Mouse (Mus musculus) embryonic stem cell, embryonic (primary cell): ENCODE data around the gene Cul9.

ENCODE experiments used
- CTCF ChIA-PET, 4 experiments: fragments of 300-600 bp in 2 of 4; fragments of 350-600 bp in 2 of 4; sonication (Branson Sonifier 250); formaldehyde crosslinking; loops; one replicate each; lab custom pipeline; 2022; ENCODE audit warnings: inconsistent platforms in 2 of 4; lab: Charles Lee
- POLR2A ChIA-PET, 4 experiments: fragments of 300-600 bp in 2 of 4; fragments of 350-600 bp in 2 of 4; sonication (Branson Sonifier 250); formaldehyde crosslinking; loops; one replicate each; lab custom pipeline; 2022; ENCODE audit warnings: antibody characterized with exemption in 4 of 4, inconsistent platforms in 1 of 4; lab: Charles Lee

Cul9 gene

GRCm38 (mm10) chr17:46545813-46546564 is at the start of gene Cul9:
Gene Cul9, minus strand, starts transcription at chr17:46546388.
- CTCF ChIA-PET = interaction anchor here in 3 of 4 experiments (0.6 to 2.1 kb wide), 11 partner anchors 9 to 363 kb away, joined by 3 to 7 read pairs (median 3); partner anchors contain the start of genes Ppp2r5d (in 1 of the 3) and Ptk7 (in 1 of the 3)
- POLR2A ChIA-PET = interaction anchor here in 3 of 4 experiments (0.6 to 3.2 kb wide), 18 partner anchors 8 to 343 kb away, joined by 3 to 16 read pairs (median 3); partner anchors contain the start of genes Abcc10 (in 1 of the 3), Dnph1 (in 1 of the 3), Klc4 (in 1 of the 3) and Mrpl2 (in 1 of the 3)

GRCm38 (mm10) chr17:46595336-46595735 is 49.1 kb upstream of the Cul9 start:
- ChIA-PET CTCF (interaction anchor here (0.6 to 1.5 kb wide), 11 partner anchors 19 to 1414 kb away, joined by 3 to 5 read pairs (median 4); partner anchors contain the start of gene Ppp2r5d (in 1 of the 4)), POLR2A (interaction anchor here in 2 of 4 experiments (0.8 to 2.1 kb wide), 14 partner anchors 11 to 162 kb away, joined by 3 to 9 read pairs (median 4); partner anchors contain the start of genes Klhdc3 (in 1 of the 2), Ptk7 (in 1 of the 2) and Rrp36 (in 1 of the 2))

- ChIA-PET CTCF (interaction anchor here in 2 of 4 experiments (0.6 to 1.5 kb wide), 10 partner anchors 18 to 1207 kb away, joined by 3 to 8 read pairs (median 4); partner anchors contain the start of gene Ppp2r5d (in 1 of the 2)), POLR2A (interaction anchor here (0.5 to 1.5 kb wide), 21 partner anchors 10 to 424 kb away, joined by 3 to 7 read pairs (median 3); partner anchors contain the start of genes Ptk7 (in 3 of the 4), Ppp2r5d (in 1 of the 4) and Rrp36 (in 1 of the 4))
Measured at GRCm38 (mm10) chr17:46594606-46595005, 48.4 kb upstream of the Cul9 start.

- POLR2A ChIA-PET = interaction anchor here in 2 of 4 experiments (0.8 to 1.1 kb wide), 2 partner anchors 12 to 104 kb away, joined by 3 to 4 read pairs; no protein-coding TSS in a partner anchor
- CTCF ChIA-PET = no interaction called here
Measured at GRCm38 (mm10) chr17:46593124-46593523, 46.9 kb upstream of the Cul9 start.

GRCm38 (mm10) chr17:46591406-46591805 is 45.2 kb upstream of the Cul9 start:
- CTCF ChIA-PET = interaction anchor here in 2 of 4 experiments (0.6 to 1.0 kb wide), 3 partner anchors 12 to 388 kb away, joined by 3 to 4 read pairs (median 3); partner anchors contain the start of gene Ppp2r5d (in 1 of the 2)
- POLR2A ChIA-PET = interaction anchor here in 2 of 4 experiments (0.6 to 1.2 kb wide), 4 partner anchors 11 to 302 kb away, joined by 3 read pairs; no protein-coding TSS in a partner anchor

- ChIA-PET CTCF (no interaction called here), POLR2A (interaction anchor here in 1 of 4 experiments (0.6 kb wide), 1 partner anchor 253 kb away, joined by 5 read pairs; no protein-coding TSS in a partner anchor)
Measured at GRCm38 (mm10) chr17:46590439-46590838, 44.3 kb upstream of the Cul9 start.

GRCm38 (mm10) chr17:46589635-46590314 is 43.6 kb upstream of the Cul9 start:
- ChIA-PET CTCF (interaction anchor here in 1 of 4 experiments (1.2 to 1.3 kb wide), 2 partner anchors 18 to 135 kb away, joined by 3 read pairs; no protein-coding TSS in a partner anchor), POLR2A (no interaction called here)

- ChIA-PET CTCF (interaction anchor here in 1 of 4 experiments (1.2 to 1.3 kb wide), 2 partner anchors 19 to 136 kb away, joined by 3 read pairs; no protein-coding TSS in a partner anchor), POLR2A (no interaction called here)
Measured at GRCm38 (mm10) chr17:46588913-46589312, 42.7 kb upstream of the Cul9 start.

- POLR2A ChIA-PET = no interaction called here
- CTCF ChIA-PET = interaction anchor here in 1 of 4 experiments (1.2 kb wide), 1 partner anchor 20 kb away, joined by 3 read pairs; no protein-coding TSS in a partner anchor
Measured at GRCm38 (mm10) chr17:46588173-46588572, 42.0 kb upstream of the Cul9 start.

- POLR2A ChIA-PET = interaction anchor here in 1 of 4 experiments (0.7 kb wide), 1 partner anchor 12 kb away, joined by 6 read pairs; no protein-coding TSS in a partner anchor
- CTCF ChIA-PET = interaction anchor here in 1 of 4 experiments (1.3 kb wide), 1 partner anchor 13 kb away, joined by 3 read pairs; no protein-coding TSS in a partner anchor
Measured at GRCm38 (mm10) chr17:46586327-46586726, 40.1 kb upstream of the Cul9 start.

GRCm38 (mm10) chr17:46578650-46579049 is 32.5 kb upstream of the Cul9 start:
- CTCF ChIA-PET = interaction anchor here in 1 of 4 experiments (1.2 kb wide), 1 partner anchor 13 kb away, joined by 3 read pairs; no protein-coding TSS in a partner anchor
- POLR2A ChIA-PET = interaction anchor here in 2 of 4 experiments (1.0 to 2.0 kb wide), 3 partner anchors 24 to 126 kb away, joined by 4 to 5 read pairs (median 4); partner anchors contain the start of gene Ppp2r5d (in 1 of the 2)

GRCm38 (mm10) chr17:46576070-46576469 is 29.9 kb upstream of the Cul9 start:
- ChIA-PET CTCF (interaction anchor here in 3 of 4 experiments (0.7 to 1.6 kb wide), 8 partner anchors 9 to 314 kb away, joined by 3 to 6 read pairs (median 4); partner anchors contain the start of genes Tbcc (in 2 of the 3) and Ptk7 (in 1 of the 3)), POLR2A (interaction anchor here in 1 of 4 experiments (1.0 to 1.1 kb wide), 3 partner anchors 12 to 108 kb away, joined by 3 read pairs; no protein-coding TSS in a partner anchor)

GRCm38 (mm10) chr17:46574535-46574934 is 28.3 kb upstream of the Cul9 start:
- ChIA-PET CTCF (no interaction called here), POLR2A (interaction anchor here in 2 of 4 experiments (0.6 to 3.0 kb wide), 3 partner anchors 11 to 258 kb away, joined by 3 to 10 read pairs (median 6); no protein-coding TSS in a partner anchor)

- ChIA-PET POLR2A (interaction anchor here in 2 of 4 experiments (0.6 to 1.6 kb wide), 5 partner anchors 10 to 134 kb away, joined by 3 to 4 read pairs (median 3); partner anchors contain the start of gene Ppp2r5d (in 1 of the 2)), CTCF (interaction anchor here in 2 of 4 experiments (0.6 to 0.7 kb wide), 2 partner anchors 10 to 26 kb away, joined by 3 to 6 read pairs; no protein-coding TSS in a partner anchor)
Measured at GRCm38 (mm10) chr17:46571005-46571404, 24.8 kb upstream of the Cul9 start.

GRCm38 (mm10) chr17:46559146-46559545 is 13.0 kb upstream of the Cul9 start:
- CTCF ChIA-PET = interaction anchor here in 1 of 4 experiments (0.7 kb wide), 1 partner anchor 489 kb away, joined by 3 read pairs; no protein-coding TSS in a partner anchor
- POLR2A ChIA-PET = interaction anchor here in 2 of 4 experiments (0.6 to 2.8 kb wide), 5 partner anchors 10 to 435 kb away, joined by 3 to 10 read pairs (median 3); no protein-coding TSS in a partner anchor

- ChIA-PET CTCF (interaction anchor here in 2 of 4 experiments (0.6 to 1.0 kb wide), 4 partner anchors 9 to 275 kb away, joined by 3 to 4 read pairs (median 3); no protein-coding TSS in a partner anchor), POLR2A (interaction anchor here in 3 of 4 experiments (0.6 to 2.8 kb wide), 7 partner anchors 9 to 220 kb away, joined by 3 to 10 read pairs (median 4); partner anchors contain the start of genes Cul9 (in 1 of the 3) and Dnph1 (in 1 of the 3))
Measured at GRCm38 (mm10) chr17:46558151-46558550, 12.0 kb upstream of the Cul9 start.
